Mouse (Mus musculus): Measurements from ENCODE around the gene Aurka. TPM values are rescaled to one million over a fixed set of nuclear protein-coding genes. Genes with fewer than 3 reads are reported as not detected.

Aurka gene
- total and polyA plus RNA-seq, 2 experiments from 2014 or later = 5.9 to 7.6 TPM

DNA sequence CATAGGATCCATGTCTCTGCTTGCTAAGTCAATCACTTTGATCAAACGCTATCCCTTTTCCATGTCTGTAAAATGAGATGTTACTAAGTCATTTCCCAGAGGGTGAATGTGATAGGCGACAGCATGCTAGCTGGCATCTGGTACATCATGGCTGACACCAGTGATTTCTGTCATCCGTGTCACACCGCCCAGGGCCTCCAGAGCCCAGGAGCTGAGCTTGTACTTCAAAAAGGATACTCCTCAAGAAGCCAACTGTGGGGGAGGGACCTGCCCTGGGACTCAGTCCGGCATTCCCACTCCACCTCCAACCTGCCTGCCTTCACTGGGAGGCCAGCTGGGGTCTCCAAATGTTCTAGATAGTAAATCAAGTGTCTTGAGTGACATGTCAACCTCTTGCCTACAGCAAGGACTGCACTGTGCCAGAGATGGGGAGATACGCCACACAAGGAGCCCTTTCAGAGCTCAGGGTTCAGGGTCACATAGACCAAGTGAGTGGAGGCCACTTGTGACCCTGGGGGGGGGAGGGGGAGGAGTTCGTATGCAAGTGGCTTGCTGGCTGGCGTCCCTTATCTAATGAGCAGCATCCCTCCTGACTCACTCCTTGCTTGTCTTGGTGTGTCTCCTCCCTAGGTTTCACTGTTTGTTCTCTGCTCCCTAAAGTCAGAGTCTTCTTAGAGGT lies 23.3 kb downstream of the Aurka start:
- no peak for DNase-seq (ENCODE audit: low spot score)
- H3K27me3 ChIP-seq (ENCODE audit: insufficient read depth, low read length) = no peaks in the 10 kb centered on the region
- H3K4me1 ChIP-seq (ENCODE audit: insufficient read depth, low read length) = peaks cover 3% of the 10 kb centered on the region; the same call in 1 of the 2 replicates
- H3K36me3 ChIP-seq (ENCODE audit: insufficient read depth, low read length) = no peaks in the 10 kb centered on the region
- H3K9ac ChIP-seq (replicated peaks; ENCODE audit: low read length, poor library complexity, severe bottlenecking) = no peak overlapping the region
- WGBS = 71% methylated on average over 8 of the region's 8 CpGs
- no peak overlapping the region for H3K27ac ChIP-seq (ENCODE audit: low read depth, low read length)
- H3K4me2 ChIP-seq (ENCODE audit: low read depth, low read length, poor library complexity, severe bottlenecking) = peak overlapping the region; percentile 100
- no peak for TF ChIP-seq CTCF (IDR thresholded peaks at IDR 0.05)
- H3K9me3 ChIP-seq (ENCODE audit: low read length) = no peaks in the 10 kb centered on the region
- no peak for ATAC-seq (ENCODE audit: low FRiP score)
- peak overlapping the region; percentile 64; the same call in 1 of the 2 replicates for H3K4me3 ChIP-seq (ENCODE audit: low read depth, low read length)

DNA sequence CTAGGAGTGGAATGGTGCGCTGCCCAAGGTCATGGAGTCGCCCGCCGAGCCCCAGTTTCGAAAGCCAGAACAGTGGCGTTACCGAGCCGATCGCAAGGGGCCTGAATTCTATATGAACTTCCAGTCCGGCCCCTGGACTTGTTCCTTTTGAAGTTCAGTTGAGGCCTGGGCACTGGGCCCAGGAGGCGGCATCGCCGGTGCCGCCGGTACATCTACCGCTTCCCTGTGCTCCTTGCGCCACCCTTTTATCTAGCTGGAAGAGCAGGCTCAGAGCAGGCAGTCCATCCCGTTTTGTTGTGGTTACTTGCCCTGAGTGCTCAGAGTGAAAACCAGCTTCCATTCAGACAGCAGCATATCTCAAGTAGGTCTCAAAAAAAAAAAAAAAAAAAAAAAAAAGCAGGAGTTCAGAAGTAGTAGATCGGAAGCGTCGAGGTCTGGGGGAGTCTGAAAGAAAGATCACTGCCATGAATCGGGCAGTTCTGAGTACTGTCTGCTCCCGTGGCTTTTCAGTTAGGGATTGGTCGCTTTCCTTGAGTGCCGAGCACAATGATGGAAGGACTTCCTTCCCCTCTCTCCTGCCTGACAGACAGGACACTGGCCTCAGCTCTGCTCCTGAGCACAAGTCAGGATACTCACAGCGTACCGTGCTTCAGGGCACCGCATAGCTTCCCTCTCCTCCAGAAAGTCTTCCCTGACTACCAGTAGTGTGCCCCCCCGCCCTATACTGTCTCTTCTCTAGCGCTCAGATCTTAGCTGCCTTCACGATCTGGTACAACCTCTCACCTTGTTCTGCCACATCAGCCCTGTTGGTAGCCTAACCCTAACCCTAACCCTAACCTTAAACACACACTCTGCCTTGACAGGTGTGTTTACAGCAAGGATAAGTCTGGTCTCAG lies 24.1 kb downstream of the Aurka start:
- no peak for ATAC-seq (ENCODE audit: low FRiP score)
- Histone ChIP-seq H3K4me2 (ENCODE audit: low read depth, low read length, poor library complexity, severe bottlenecking) (peak overlapping the region; percentile 100), H3K27ac (ENCODE audit: low read depth, low read length) (no peak overlapping the region), H3K4me3 (ENCODE audit: low read depth, low read length) (peak overlapping the region; percentile 64), H3K9ac (replicated peaks; ENCODE audit: low read length, poor library complexity, severe bottlenecking) (peak overlapping the region; percentile 69), H3K36me3 (ENCODE audit: insufficient read depth, low read length) (no peaks in the 10 kb centered on the region), H3K9me3 (ENCODE audit: low read length) (no peaks in the 10 kb centered on the region), H3K27me3 (ENCODE audit: insufficient read depth, low read length) (no peaks in the 10 kb centered on the region), H3K4me1 (ENCODE audit: insufficient read depth, low read length) (peaks cover 3% of the 10 kb centered on the region; the same call in 1 of the 2 replicates)
- peak; percentile 51 for DNase-seq (ENCODE audit: low spot score)
- 0 out of 2 replicates have a peak, but pooled peaks have one; percentile 16 for TF ChIP-seq CTCF (IDR thresholded peaks at IDR 0.05)
- WGBS = 10% methylated on average over 31 of the region's 31 CpGs

DNA sequence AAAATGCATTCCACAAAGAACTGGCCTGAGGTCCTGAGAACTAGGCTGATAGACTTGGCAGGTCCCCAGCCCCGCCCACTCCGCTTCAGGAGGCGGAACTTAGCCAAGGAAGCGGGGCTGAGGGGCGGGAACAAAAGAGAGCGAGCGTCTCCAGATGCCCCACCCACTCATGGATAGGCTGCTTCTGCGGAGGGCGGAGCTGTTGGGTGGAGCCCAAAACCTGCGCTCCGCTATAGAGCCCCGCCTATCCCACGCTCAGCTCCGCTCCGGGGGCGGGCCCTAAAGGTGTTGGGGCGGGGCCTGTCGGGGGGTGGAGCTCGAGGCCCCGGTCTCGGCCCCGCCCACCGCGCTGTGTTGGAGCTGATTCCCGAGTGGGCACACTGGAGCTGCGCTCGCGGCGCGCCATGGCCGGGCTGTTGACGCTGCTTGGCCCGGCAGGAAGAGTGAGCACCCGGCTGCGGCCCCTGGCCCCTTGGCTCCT lies 25.0 kb downstream of the Aurka start, which contains the start of gene Fam210b:
TSS of gene Fam210b (plus strand) at position 308 of the 481 bp plus-strand sequence.
- DNase-seq (ENCODE audit: low spot score) (peak; percentile 97), ATAC-seq (ENCODE audit: low FRiP score) (peak; percentile 92)
- TF ChIP-seq CTCF (IDR thresholded peaks at IDR 0.05) = no peak
- H3K4me3 ChIP-seq (ENCODE audit: low read depth, low read length) = peak within 1 kb of the TSS; percentile 64
- peaks cover 3% of the 10 kb centered on the region; the same call in 1 of the 2 replicates for H3K4me1 ChIP-seq (ENCODE audit: insufficient read depth, low read length)
- peak within 1 kb of the TSS; percentile 69 for H3K9ac ChIP-seq (replicated peaks; ENCODE audit: low read length, poor library complexity, severe bottlenecking)
- no peaks in the 10 kb centered on the region for H3K27me3 ChIP-seq (ENCODE audit: insufficient read depth, low read length)
- no peaks in the 10 kb centered on the region for H3K36me3 ChIP-seq (ENCODE audit: insufficient read depth, low read length)
- H3K4me2 ChIP-seq (ENCODE audit: low read depth, low read length, poor library complexity, severe bottlenecking) = peak within 1 kb of the TSS; percentile 100
- WGBS = under 1% methylated on average over 32 of the region's 35 CpGs
- no peaks in the 10 kb centered on the region for H3K9me3 ChIP-seq (ENCODE audit: low read length)
- peak within 1 kb of the TSS; percentile 48; the same call in 1 of the 2 replicates for H3K27ac ChIP-seq (ENCODE audit: low read depth, low read length)

- no peak overlapping the region for H3K9ac ChIP-seq (replicated peaks; ENCODE audit: low read length, poor library complexity, severe bottlenecking)
- peaks cover 3% of the 10 kb centered on the region; the same call in 1 of the 2 replicates for H3K4me1 ChIP-seq (ENCODE audit: insufficient read depth, low read length)
- no peak for DNase-seq (ENCODE audit: low spot score)
- peak overlapping the region; percentile 100; the same call in 1 of the 2 replicates for H3K4me2 ChIP-seq (ENCODE audit: low read depth, low read length, poor library complexity, severe bottlenecking)
- H3K4me3 ChIP-seq (ENCODE audit: low read depth, low read length) = peak overlapping the region; percentile 64; the same call in 1 of the 2 replicates
- H3K27me3 ChIP-seq (ENCODE audit: insufficient read depth, low read length) = no peaks in the 10 kb centered on the region
- TF ChIP-seq CTCF (IDR thresholded peaks at IDR 0.05) = no peak
- 0 out of 2 replicates have a peak overlapping the region, but pooled peaks have one; percentile 2 for H3K27ac ChIP-seq (ENCODE audit: low read depth, low read length)
- ATAC-seq (ENCODE audit: low FRiP score) = no peak
- no peaks in the 10 kb centered on the region for H3K9me3 ChIP-seq (ENCODE audit: low read length)
- H3K36me3 ChIP-seq (ENCODE audit: insufficient read depth, low read length) = no peaks in the 10 kb centered on the region
- WGBS = 33% methylated on average over 5 of the region's 5 CpGs
These were observed 25.7 kb downstream of the Aurka start for GRCm38 (mm10) chr2:172344669-172345068.

DNA sequence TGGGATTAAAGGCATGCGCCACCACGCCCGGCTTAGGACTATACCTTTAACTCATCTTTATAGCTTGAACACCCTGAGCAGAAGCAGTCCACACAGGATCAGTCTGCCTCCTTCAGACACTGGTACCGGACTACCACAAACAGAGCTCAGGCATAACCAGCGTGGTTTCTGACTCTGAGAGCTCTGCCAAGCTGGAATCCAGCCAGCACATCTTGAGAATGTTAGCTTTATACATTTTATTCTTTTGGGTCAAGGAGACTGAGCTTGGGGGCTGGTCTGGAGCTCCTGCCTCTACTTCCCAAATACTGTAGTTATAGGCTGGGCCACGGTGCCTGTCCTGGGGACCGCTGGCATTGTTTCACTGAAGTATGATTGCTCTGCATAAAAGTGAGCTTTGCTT lies 26.6 kb downstream of the Aurka start:
- no peaks in the 10 kb centered on the region for H3K27me3 ChIP-seq (ENCODE audit: insufficient read depth, low read length)
- ATAC-seq (ENCODE audit: low FRiP score) (no peak), DNase-seq (ENCODE audit: low spot score) (no peak)
- no peak overlapping the region for H3K9ac ChIP-seq (replicated peaks; ENCODE audit: low read length, poor library complexity, severe bottlenecking)
- no peak for TF ChIP-seq CTCF (IDR thresholded peaks at IDR 0.05)
- H3K27ac ChIP-seq (ENCODE audit: low read depth, low read length) = no peak overlapping the region
- H3K4me1 ChIP-seq (ENCODE audit: insufficient read depth, low read length) = peaks cover 3% of the 10 kb centered on the region; the same call in 1 of the 2 replicates
- H3K4me3 ChIP-seq (ENCODE audit: low read depth, low read length) = no peak overlapping the region
- H3K36me3 ChIP-seq (ENCODE audit: insufficient read depth, low read length) = no peaks in the 10 kb centered on the region
- no peaks in the 10 kb centered on the region for H3K9me3 ChIP-seq (ENCODE audit: low read length)
- no peak overlapping the region for H3K4me2 ChIP-seq (ENCODE audit: low read depth, low read length, poor library complexity, severe bottlenecking)
- 88% methylated on average over 7 of the region's 7 CpGs for WGBS
